Mouse (Mus musculus) CD4-positive, CD25-positive, alpha-beta regulatory T cell, adult 9 weeks (primary cell): ENCODE measurements around the gene Btnl1. TPM values are rescaled to one million over a fixed set of nuclear protein-coding genes. Genes with fewer than 3 reads are reported as not detected.

Experiments
- polyA plus RNA-seq: library from polyadenylated mRNA; unstranded; fragments of 100-300 nt; shearing (Covaris generic); gene quantifications from one replicate; pipeline ENCODE4 v1.2.1, GENCODE M21; 2017

Btnl1 gene
- not detected for polyA plus RNA-seq

GRCm38 (mm10) chr17:34376847-34377246, at the start of gene Btnl1:
Gene Btnl1, plus strand, starts transcription at chr17:34377132.

GRCm38 (mm10) chr17:34354539-34354938, 22.4 kb upstream of the Btnl1 start, which contains the start of gene Btnl2:
Gene Btnl2, plus strand, starts transcription at chr17:34354822.

GRCm38 (mm10) chr17:34398711-34399393, 21.9 kb downstream of the Btnl1 start, which contains the start of gene BC051142:
Gene BC051142, plus strand, starts transcription at chr17:34398820.

Other genes starting within 250 kb of the Btnl1 start
- 5.8 TPM for gene H2-DMb2, start 233.8 kb upstream of the Btnl1 start, polyA plus RNA-seq
- gene H2-DMb1, start 224.1 kb upstream of the Btnl1 start, polyA plus RNA-seq: 1.5 TPM
- 423 TPM for gene Tap1, start 189.6 kb upstream of the Btnl1 start, polyA plus RNA-seq
- 573 TPM for gene Psmb9, start 189.4 kb upstream of the Btnl1 start, polyA plus RNA-seq
- gene Psmb8, start 179.4 kb upstream of the Btnl1 start, polyA plus RNA-seq: 1,461 TPM
- 432 TPM for gene Tap2, start 173.6 kb upstream of the Btnl1 start, polyA plus RNA-seq
- 94.0 TPM for gene H2-Ob, start 138.2 kb upstream of the Btnl1 start, polyA plus RNA-seq
- gene H2-Ab1, start 119.4 kb upstream of the Btnl1 start, polyA plus RNA-seq: 19.6 TPM
- 15.2 TPM for gene H2-Aa, start 89.3 kb upstream of the Btnl1 start, polyA plus RNA-seq
- 10.9 TPM for gene H2-Eb1, start 71.3 kb upstream of the Btnl1 start, polyA plus RNA-seq
- gene H2-Eb2, start 51.5 kb upstream of the Btnl1 start, polyA plus RNA-seq: 0.07 TPM
- 0.46 TPM for gene Btnl2, start 22.3 kb upstream of the Btnl1 start, polyA plus RNA-seq
- gene BC051142, start 21.7 kb downstream of the Btnl1 start, polyA plus RNA-seq: 2.0 TPM
- gene Btnl4, start 100.2 kb downstream of the Btnl1 start, polyA plus RNA-seq: not detected
- gene Btnl6, start 140.2 kb downstream of the Btnl1 start, polyA plus RNA-seq: not detected
- 0.48 TPM for gene Notch4, start 187.1 kb downstream of the Btnl1 start, polyA plus RNA-seq
- gene Gpsm3, start 212.7 kb downstream of the Btnl1 start, polyA plus RNA-seq: 354 TPM
- 11.9 TPM for gene Pbx2, start 214.1 kb downstream of the Btnl1 start, polyA plus RNA-seq
- 4.2 TPM for gene Ager, start 220.7 kb downstream of the Btnl1 start, polyA plus RNA-seq
- 114 TPM for gene Rnf5, start 226.6 kb downstream of the Btnl1 start, polyA plus RNA-seq
- gene Agpat1, start 227.1 kb downstream of the Btnl1 start, polyA plus RNA-seq: 25.7 TPM
- gene Egfl8, start 238.8 kb downstream of the Btnl1 start, polyA plus RNA-seq: 3.9 TPM